Mouse (Mus musculus): ENCODE data around the gene Xpa.

- no peak for TF ChIP-seq GATA1 (IDR thresholded peaks at IDR 0.05; ENCODE audit: low read length)
- TF ChIP-seq TAL1 (IDR thresholded peaks at IDR 0.05; ENCODE audit: low read length) = no peak
These were observed 72.8 kb downstream of the Xpa start for GRCm38 (mm10) chr4:46123358-46123757.
